Mouse (Mus musculus) hindbrain, postnatal 0 days (tissue): ENCODE measurements around the gene Pkp4. TPM values are rescaled to one million over a fixed set of nuclear protein-coding genes. Genes with fewer than 3 reads are reported as not detected.
A peak's percentile ranks its signal among the peaks of the same experiment; 100 is the strongest.

Source experiments
- ATAC-seq: fragments of 200-750 bp; cut with Nextera tagmentation; 2 replicates; pipeline ENCODE4 v1.8.0; 2017; ENCODE audit warnings: mild to moderate bottlenecking, moderate TSS enrichment, moderate library complexity
- DNase-seq: peaks from one replicate; pipeline ENCODE4 v3.0.0-alpha.2; 2015; ENCODE audit warnings: low spot score
- H3K27ac ChIP-seq: fragments of 300-500 bp; sonication (generic); 2 replicates; pipeline ENCODE4 v1.5.1; 2014; ENCODE audit warnings: mild to moderate bottlenecking
- H3K27me3 ChIP-seq: fragments of 300-500 bp; sonication (generic); 2 replicates; pipeline ENCODE4 v1.6.1; 2014; ENCODE audit warnings: low read length, mixed read lengths; ENCODE audit not compliant: insufficient read depth
- H3K36me3 ChIP-seq: fragments of 300-500 bp; sonication (generic); 2 replicates; pipeline ENCODE4 v1.6.1; 2014; ENCODE audit warnings: low read length, mixed read lengths; ENCODE audit not compliant: insufficient read depth
- H3K4me1 ChIP-seq: fragments of 300-500 bp; sonication (generic); 2 replicates; pipeline ENCODE4 v1.6.1; 2014; ENCODE audit warnings: antibody characterized with exemption, low read length, mixed read lengths; ENCODE audit not compliant: insufficient read depth
- H3K4me2 ChIP-seq: fragments of 300-500 bp; sonication (generic); 2 replicates; pipeline ENCODE4 v1.6.1; 2014; ENCODE audit warnings: low read depth, mild to moderate bottlenecking, low read length, moderate library complexity, mixed read lengths
- H3K4me3 ChIP-seq: fragments of 300-500 bp; sonication (generic); 2 replicates; pipeline ENCODE4 v1.5.1; 2014; ENCODE audit warnings: low read length
- H3K9ac ChIP-seq: fragments of 300-500 bp; sonication (generic); replicated peaks from 2 replicates; pipeline ENCODE4 v1.6.1; 2014; ENCODE audit warnings: mild to moderate bottlenecking, low read length, moderate library complexity, mixed read lengths
- H3K9me3 ChIP-seq: fragments of 300-500 bp; sonication (generic); 2 replicates; pipeline ENCODE4 v1.6.1; 2016; ENCODE audit warnings: low read length, mixed read lengths
- CTCF ChIP-seq: IDR thresholded peaks from 2 replicates; pipeline ENCODE4 v1.5.1; 2016; ENCODE audit warnings: antibody characterized with exemption, control low read depth, low read depth
- WGBS: fragments of 180-500 bp; shearing (Covaris S2); extraction: QIAGEN DNeasy Blood & Tissue Kit; methylation state at CpG from one replicate; pipeline ENCODE4 v1.1.7; 2014; 5-methylcytosine and 5-hydroxymethylcytosine counted together
- polyA plus RNA-seq: library from polyadenylated mRNA; unstranded; fragments of >200 nt; fragmentation: Nextera tagmentation; extraction: Ambion mirVana; gene quantifications from 2 replicates; pipeline ENCODE4 v1.2.1, GENCODE M21; 2015
- total RNA-seq: library from RNA; depleted of rRNA; stranded (reverse); fragments of >200 nt; gene quantifications from 2 replicates; pipeline ENCODE4 v1.2.3, GENCODE M21; 2014

The Pkp4 gene
- total and polyA plus RNA-seq, 2 experiments from 2014 or later = 22.9 to 100 TPM

DNA sequence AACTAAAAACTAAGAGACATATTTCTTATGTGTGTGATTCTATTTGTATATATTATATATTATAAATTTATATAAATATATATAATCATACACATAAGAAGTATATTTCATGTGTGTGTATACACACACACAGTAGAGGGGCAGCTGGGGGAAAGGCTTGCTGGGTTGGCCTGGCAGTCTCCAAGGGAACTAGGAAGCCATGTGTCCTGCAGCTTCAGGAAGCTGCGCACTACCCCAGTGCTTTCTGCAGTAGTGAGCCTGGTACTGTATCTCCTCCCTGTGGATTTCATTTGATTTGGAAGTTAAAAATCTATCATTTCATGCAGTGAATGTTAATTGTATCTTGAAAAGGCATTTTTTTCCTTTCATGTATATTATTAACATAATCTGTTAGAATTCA, 180.2 kb downstream of the Pkp4 start:
- DNase-seq (no peak), ATAC-seq (no peak)
- TF ChIP-seq CTCF = no peak
- Histone ChIP-seq H3K27ac (no peak overlapping the region), H3K9me3 (no peaks in the 10 kb centered on the region), H3K9ac (no peak overlapping the region), H3K36me3 (peaks cover 44% of the 10 kb centered on the region), H3K4me1 (no peaks in the 10 kb centered on the region), H3K4me2 (no peak overlapping the region), H3K27me3 (no peaks in the 10 kb centered on the region), H3K4me3 (no peak overlapping the region)
- WGBS = 84% methylated on average over 1 of the region's 1 CpGs

DNA sequence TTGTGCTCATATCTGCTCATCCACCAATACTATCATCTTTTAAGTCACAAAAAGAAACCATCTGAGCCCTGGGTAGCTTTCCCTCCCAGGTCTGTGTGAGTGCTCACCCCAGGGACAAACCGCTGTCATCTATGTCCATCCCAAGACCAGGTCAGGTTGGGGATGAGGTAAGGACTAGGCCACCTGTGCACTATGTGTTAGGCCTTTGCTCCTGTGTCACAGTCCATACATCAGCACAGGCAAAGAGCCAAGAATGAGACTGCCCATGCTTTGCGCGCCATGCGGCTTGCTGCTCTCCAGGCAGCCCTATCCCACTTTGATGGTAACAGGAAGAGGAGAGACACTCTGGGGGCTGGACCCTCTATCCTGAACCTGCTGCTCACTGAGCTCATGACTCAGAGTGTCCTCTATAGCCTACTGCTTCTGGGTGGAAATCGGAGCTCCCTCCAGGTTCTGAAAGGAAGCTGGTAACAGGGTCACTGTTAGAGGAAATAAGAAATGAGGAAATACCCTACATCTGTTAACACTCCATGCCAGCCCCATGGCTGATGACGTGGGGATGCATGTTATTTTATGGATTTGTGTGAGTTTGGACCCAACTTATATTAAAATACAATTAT, 182.1 kb downstream of the Pkp4 start:
- 88% methylated on average over 6 of the region's 6 CpGs for WGBS
- Histone ChIP-seq H3K9me3 (no peaks in the 10 kb centered on the region), H3K4me2 (no peak overlapping the region), H3K36me3 (peaks cover 42% of the 10 kb centered on the region), H3K4me1 (no peaks in the 10 kb centered on the region), H3K4me3 (no peak overlapping the region), H3K27ac (no peak overlapping the region), H3K27me3 (no peaks in the 10 kb centered on the region), H3K9ac (no peak overlapping the region)
- DNase-seq (no peak), ATAC-seq (no peak)
- TF ChIP-seq CTCF = no peak

DNA sequence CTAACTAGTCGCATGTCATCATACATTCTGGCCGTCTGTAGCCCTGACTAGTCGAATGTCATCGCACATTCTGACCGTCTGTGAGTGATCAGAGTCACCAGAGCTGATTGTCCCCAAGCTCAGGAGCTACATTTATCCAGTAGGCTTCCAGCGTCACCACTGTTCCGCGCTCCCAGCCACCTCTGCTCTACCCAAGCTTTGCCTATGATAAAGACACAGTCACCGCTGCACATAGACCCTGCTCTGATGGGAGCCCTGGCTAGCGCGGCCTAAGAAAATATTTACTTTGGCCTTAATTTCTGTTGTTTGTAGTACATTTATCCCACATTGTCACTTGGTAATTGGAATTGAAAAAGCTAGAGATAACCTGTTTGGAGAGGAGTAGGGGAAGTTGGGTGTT, 183.2 kb downstream of the Pkp4 start:
- TF ChIP-seq CTCF = no peak
- Histone ChIP-seq H3K4me2 (no peak overlapping the region), H3K27ac (no peak overlapping the region), H3K36me3 (peaks cover 41% of the 10 kb centered on the region), H3K9me3 (no peaks in the 10 kb centered on the region), H3K27me3 (no peaks in the 10 kb centered on the region), H3K4me3 (no peak overlapping the region), H3K4me1 (no peaks in the 10 kb centered on the region), H3K9ac (no peak overlapping the region)
- DNase-seq (no peak), ATAC-seq (no peak)
- WGBS = 92% methylated on average over 11 of the region's 11 CpGs

DNA sequence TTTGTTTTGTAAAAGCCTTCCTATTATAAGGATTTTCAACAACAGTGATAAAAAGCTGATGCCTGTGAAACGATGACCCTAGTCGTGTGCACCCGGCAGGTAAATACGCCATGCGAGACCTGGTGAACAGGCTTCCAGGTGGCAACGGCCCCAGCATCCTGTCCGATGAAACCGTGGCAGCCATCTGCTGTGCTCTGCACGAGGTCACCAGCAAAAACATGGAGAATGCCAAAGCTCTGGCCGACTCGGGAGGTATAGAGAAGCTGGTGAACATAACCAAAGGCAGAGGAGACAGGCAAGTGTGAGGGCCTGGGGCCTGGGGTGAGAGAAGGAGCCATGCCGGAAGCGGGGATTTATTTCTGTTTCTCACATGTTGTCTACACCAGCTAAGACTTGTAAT, 184.0 kb downstream of the Pkp4 start:
- 91% methylated on average over 13 of the region's 13 CpGs for WGBS
- no peak for DNase-seq
- Histone ChIP-seq H3K36me3 (peaks cover 41% of the 10 kb centered on the region), H3K27me3 (no peaks in the 10 kb centered on the region), H3K27ac (no peak overlapping the region), H3K4me1 (no peaks in the 10 kb centered on the region), H3K9me3 (no peaks in the 10 kb centered on the region), H3K9ac (no peak overlapping the region), H3K4me2 (no peak overlapping the region), H3K4me3 (no peak overlapping the region)
- ATAC-seq = no peak
- no peak for TF ChIP-seq CTCF

DNA sequence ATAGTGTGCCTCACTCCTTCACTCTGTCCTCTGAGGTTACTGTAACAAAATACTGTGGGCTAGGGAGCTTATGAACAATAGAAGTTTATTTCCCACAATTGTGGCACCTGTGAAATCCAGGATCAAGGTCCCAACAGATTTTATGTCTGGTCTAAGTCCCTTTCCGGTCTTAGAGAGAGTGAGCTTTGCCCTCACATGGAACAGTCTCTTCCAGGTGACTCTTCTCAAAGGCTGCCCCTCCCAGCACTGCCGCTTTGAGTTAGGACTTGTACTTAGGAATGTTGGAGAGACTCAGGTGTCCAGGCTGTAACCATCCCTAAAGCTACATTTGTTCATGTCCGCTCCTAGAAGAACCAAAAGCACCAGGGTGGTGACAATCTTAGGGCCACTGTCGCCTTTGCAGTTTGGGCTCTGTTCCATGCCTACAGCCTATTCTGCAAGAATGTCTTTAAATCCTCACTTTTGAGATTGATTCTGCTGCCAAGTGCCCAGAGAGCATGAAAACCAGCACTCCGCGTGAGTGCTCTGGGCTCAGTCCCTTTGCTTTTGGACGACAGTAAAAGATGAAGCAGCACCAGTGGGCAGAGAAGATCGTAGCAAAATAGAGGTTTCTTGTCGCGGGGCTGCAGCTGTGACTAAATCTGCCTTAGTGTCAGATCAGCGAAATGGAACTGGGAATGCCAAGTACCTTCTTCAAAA, 184.6 kb downstream of the Pkp4 start:
- 75% methylated on average over 11 of the region's 11 CpGs for WGBS
- H3K27ac ChIP-seq = no peak overlapping the region
- ATAC-seq (no peak), DNase-seq (no peak)
- no peaks in the 10 kb centered on the region for H3K4me1 ChIP-seq
- no peak overlapping the region for H3K4me2 ChIP-seq
- H3K4me3 ChIP-seq = no peak overlapping the region
- H3K27me3 ChIP-seq = no peaks in the 10 kb centered on the region
- no peaks in the 10 kb centered on the region for H3K9me3 ChIP-seq
- peaks cover 38% of the 10 kb centered on the region for H3K36me3 ChIP-seq
- no peak overlapping the region for H3K9ac ChIP-seq
- TF ChIP-seq CTCF = no peak

DNA sequence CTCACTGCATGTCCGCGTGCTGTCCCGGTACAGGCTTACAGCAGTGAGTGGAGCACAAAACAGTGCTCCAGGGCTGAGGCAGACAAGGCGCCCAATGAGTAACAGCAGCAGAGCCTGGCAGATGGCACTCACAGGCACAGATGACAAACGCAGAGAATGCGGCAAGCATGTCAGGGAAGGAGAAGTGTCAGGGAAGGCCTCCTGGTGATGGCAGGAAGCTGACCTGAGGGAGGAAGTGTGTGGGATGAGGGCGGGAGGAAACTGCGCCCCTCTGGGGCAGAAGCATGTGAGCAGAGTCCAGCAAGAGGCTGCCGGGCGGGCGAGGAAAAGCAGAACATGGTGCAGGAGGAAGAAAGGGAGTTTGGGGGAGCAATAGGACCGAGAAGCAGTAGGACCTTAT, 185.8 kb downstream of the Pkp4 start:
- H3K4me3 ChIP-seq = no peak overlapping the region
- H3K36me3 ChIP-seq = peaks cover 38% of the 10 kb centered on the region
- no peak overlapping the region for H3K4me2 ChIP-seq
- no peak for DNase-seq
- H3K9me3 ChIP-seq = no peaks in the 10 kb centered on the region
- no peaks in the 10 kb centered on the region for H3K4me1 ChIP-seq
- TF ChIP-seq CTCF = no peak
- H3K9ac ChIP-seq = no peak overlapping the region
- H3K27ac ChIP-seq = no peak overlapping the region
- ATAC-seq = 0 out of 2 replicates have a peak, but pooled peaks have one; percentile 31
- 55% methylated on average over 12 of the region's 12 CpGs for WGBS
- no peaks in the 10 kb centered on the region for H3K27me3 ChIP-seq

DNA sequence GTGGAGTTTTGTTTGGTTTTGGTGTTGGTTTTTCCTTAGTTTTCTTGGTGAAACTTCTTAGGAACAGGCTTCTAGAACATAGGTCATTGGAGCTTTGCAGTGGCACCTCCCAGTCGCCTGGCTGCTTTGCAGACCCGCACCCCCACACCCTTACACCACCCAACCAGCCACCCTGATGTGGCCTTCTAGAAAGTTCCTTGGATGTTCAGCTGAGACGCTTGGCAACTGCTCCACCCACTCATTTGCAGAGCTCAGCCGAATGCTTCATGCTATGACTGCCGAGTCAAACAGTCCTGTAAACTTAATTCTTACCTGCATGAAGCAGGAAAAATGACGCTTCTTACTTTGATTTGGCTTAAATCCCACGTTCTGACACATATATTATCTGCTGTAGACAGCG, 187.9 kb downstream of the Pkp4 start:
- no peak for TF ChIP-seq CTCF

More for the DNA sequence above, 187.9 kb downstream of the Pkp4 start:
- no peak overlapping the region for H3K27ac ChIP-seq
- ATAC-seq (no peak), DNase-seq (no peak)
- no peaks in the 10 kb centered on the region for H3K27me3 ChIP-seq
- H3K9ac ChIP-seq = no peak overlapping the region
- H3K4me2 ChIP-seq = no peak overlapping the region
- H3K36me3 ChIP-seq = peaks cover 24% of the 10 kb centered on the region
- H3K4me1 ChIP-seq = no peaks in the 10 kb centered on the region
- H3K9me3 ChIP-seq = no peaks in the 10 kb centered on the region
- H3K4me3 ChIP-seq = no peak overlapping the region
- WGBS = 80% methylated on average over 8 of the region's 8 CpGs
